Mouse (Mus musculus) MEL (cell line): ENCODE measurements around the gene Washc2. TPM values are rescaled to one million over a fixed set of nuclear protein-coding genes. Genes with fewer than 3 reads are reported as not detected.

Experiments used
- DNase-seq: peaks from one replicate; pipeline ENCODE4 v3.0.0; 2011; ENCODE audit warnings: low read depth, low spot score
- H3K27ac ChIP-seq: 2 replicates; pipeline ENCODE4 v1.5.1; 2012; ENCODE audit warnings: low read depth, mild to moderate bottlenecking, control low read depth, low read length, moderate library complexity; ENCODE audit not compliant: control insufficient read depth
- H3K27me3 ChIP-seq, 2 experiments: fragments of 150-350 bp in 1 of 2; sonication (generic) in 1 of 2; 2 replicates each; pipeline ENCODE4 v1.6.1; 2012; ENCODE audit warnings: low read length in 2 of 2, mild to moderate bottlenecking in 2 of 2, improper control_type of control experiment in 1 of 2, moderate library complexity in 1 of 2; ENCODE audit not compliant: insufficient read depth in 2 of 2, control insufficient read depth in 1 of 2
- H3K36me3 ChIP-seq, 2 experiments: 2 replicates each; pipeline ENCODE4 v1.6.1; 2012 to 2014; ENCODE audit warnings: low read length in 2 of 2, improper control_type of control experiment in 1 of 2, inconsistent platforms in 1 of 2, mild to moderate bottlenecking in 1 of 2; ENCODE audit not compliant: insufficient read depth in 2 of 2, control insufficient read depth in 1 of 2
- H3K4me1 ChIP-seq, 2 experiments: fragments of 150-350 bp in 1 of 2; sonication (generic) in 1 of 2; 2 replicates each; pipeline ENCODE4 v1.6.1; 2012; ENCODE audit warnings: low read length in 2 of 2, improper control_type of control experiment in 1 of 2, mild to moderate bottlenecking in 1 of 2; ENCODE audit not compliant: insufficient read depth in 2 of 2, control insufficient read depth in 1 of 2
- H3K4me3 ChIP-seq, 2 experiments: fragments of 150-350 bp in 1 of 2; sonication (generic) in 1 of 2; 2 replicates each; pipeline ENCODE4 v1.5.1; 2012; ENCODE audit warnings: low read depth in 2 of 2, low read length in 2 of 2, mild to moderate bottlenecking in 2 of 2, moderate library complexity in 2 of 2, control low read depth in 1 of 2, improper control_type of control experiment in 1 of 2; ENCODE audit not compliant: control insufficient read depth in 1 of 2, insufficient read depth in 1 of 2
- H3K79me2 ChIP-seq: 2 replicates; pipeline ENCODE4 v1.6.1; 2012; ENCODE audit warnings: mild to moderate bottlenecking, low read length, moderate library complexity; ENCODE audit not compliant: control insufficient read depth, poor library complexity, insufficient read depth
- H3K9ac ChIP-seq: 2 replicates; pipeline ENCODE4 v1.6.1; 2012; ENCODE audit warnings: low read depth, mild to moderate bottlenecking, control low read depth, low read length, moderate library complexity; ENCODE audit not compliant: control insufficient read depth, poor library complexity, severe bottlenecking
- H3K9me3 ChIP-seq: fragments of 150-350 bp; sonication (generic); replicated peaks from 2 replicates; pipeline ENCODE4 v1.6.1; 2012; ENCODE audit warnings: mild to moderate bottlenecking, low read length, improper control_type of control experiment, moderate library complexity; ENCODE audit not compliant: insufficient read depth
- GATA1 ChIP-seq: IDR thresholded peaks from 2 replicates; pipeline ENCODE4 v1.6.1; 2011; ENCODE audit warnings: low read depth, low read length, improper control_type of control experiment
- MYB ChIP-seq: IDR thresholded peaks from 2 replicates; pipeline ENCODE4 v1.6.1; 2011; ENCODE audit warnings: mild to moderate bottlenecking, low read depth, low read length, improper control_type of control experiment
- NRF1 ChIP-seq: IDR thresholded peaks from 2 replicates; pipeline ENCODE4 v1.6.1; 2014; ENCODE audit warnings: low read depth, mild to moderate bottlenecking, inconsistent platforms, low read length, improper control_type of control experiment, moderate library complexity; ENCODE audit not compliant: poor library complexity, insufficient read depth, severe bottlenecking
- POLR2AphosphoS2 ChIP-seq: IDR thresholded peaks from 2 replicates; pipeline ENCODE4 v1.6.1; 2011; ENCODE audit warnings: low read length, improper control_type of control experiment
- RAD21 ChIP-seq: IDR thresholded peaks from 2 replicates; pipeline ENCODE4 v1.6.1; 2011; ENCODE audit warnings: mild to moderate bottlenecking, low read depth, low read length, improper control_type of control experiment
- polyA plus RNA-seq, 2 experiments: library from polyadenylated mRNA; stranded (reverse) in 1 of 2; unstranded in 1 of 2; fragments of >175 nt in 1 of 2; fragments of >200 nt in 1 of 2; gene quantifications; 2 replicates each; pipeline versions ENCODE4 v1.2.1 to v1.2.4; 2012; ENCODE audit warnings: low replicate concordance in 2 of 2, low read depth in 1 of 2; ENCODE audit not compliant: insufficient read length in 2 of 2, insufficient read depth in 1 of 2, missing spikeins in 1 of 2
- total RNA-seq: library from RNA; depleted of rRNA; stranded (reverse); fragments of 300-350 nt; gene quantifications from 2 replicates; pipeline ENCODE4 v1.2.3, GENCODE M21; 2012; rRNA removed

Gene Washc2
- total and polyA plus RNA-seq, 3 experiments: 25.3 to 38.3 TPM; not detected in 1

DNA sequence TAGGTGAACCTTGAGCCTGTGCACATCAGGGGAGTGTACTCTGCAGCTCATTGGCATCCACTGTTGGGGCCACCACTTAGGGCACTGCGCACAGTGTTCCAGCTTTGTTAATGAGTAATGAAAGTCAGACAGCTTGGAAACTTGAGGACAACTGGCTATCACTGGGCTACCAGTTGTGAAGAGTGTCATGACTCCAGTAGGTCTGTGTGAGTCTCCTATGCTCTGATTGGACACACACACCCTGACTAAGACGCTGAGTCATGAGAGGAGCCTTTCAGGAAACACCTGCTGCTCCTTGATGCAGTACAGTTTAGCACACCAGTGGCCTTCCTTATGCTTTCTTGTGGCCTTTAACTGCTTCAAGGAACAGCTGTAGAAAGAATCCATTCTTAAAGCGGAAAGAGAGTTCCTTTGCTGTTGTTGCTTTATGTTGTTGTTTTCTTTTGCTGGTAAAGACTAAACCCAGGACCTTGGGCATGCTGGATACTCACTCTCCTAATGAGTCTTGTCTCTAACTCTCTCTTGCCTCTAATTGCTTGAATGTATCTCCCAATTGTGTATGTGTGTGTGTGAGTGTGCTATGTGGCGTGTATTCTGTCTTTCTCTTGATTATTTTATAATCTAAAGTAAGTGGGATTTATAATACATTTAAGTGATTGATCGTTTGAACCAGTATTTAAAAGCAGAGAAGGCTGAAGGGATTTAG lies 79.2 kb downstream of the Washc2 start (continued):
- TF ChIP-seq NRF1 (no peak), GATA1 (peak; percentile 70), RAD21 (no peak; the same call in 1 of the 2 replicates), MYB (0 out of 2 replicates have a peak, but pooled peaks have one; percentile 31)

GRCm38 (mm10) chr6:116311411-116311810 lies 103.6 kb downstream of the Washc2 start:
- no peak for TF ChIP-seq POLR2AphosphoS2
- TF ChIP-seq, all 39 proteins: peak for 0
- Histone ChIP-seq H3K27me3 (no peaks in the 10 kb centered on the region), H3K4me1 (peaks cover 2 to 3% of the 10 kb centered on the region in 2 experiments; a peak in 2 of 4 replicates), H3K9ac (no peak overlapping the region), H3K4me3 (no peak overlapping the region), H3K79me2 (no peaks in the 10 kb centered on the region), H3K9me3 (no peaks in the 10 kb centered on the region), H3K27ac (no peak overlapping the region), H3K36me3 (peaks cover 0 to under 1% of the 10 kb centered on the region in 2 experiments; a peak in 2 of 4 replicates)
- DNase-seq: no peak

Other genes with a start within 250 kb of the Washc2 start
- gene Plxnd1, start 213.0 kb upstream of the Washc2 start, total RNA-seq: 4.8 and 6.6 TPM in 2 replicates
- 10 to 100 TPM in 1 of 2 experiments, not detected in 1; 19.2 TPM for gene Plxnd1, start 213.0 kb upstream of the Washc2 start, polyA plus RNA-seq
- 29.9 and 30.6 TPM in 2 replicates for gene Tmcc1, start 14.6 kb upstream of the Washc2 start, total RNA-seq
- gene Tmcc1, start 14.6 kb upstream of the Washc2 start, polyA plus RNA-seq: 1 to 10 TPM in 1 of 2 experiments, not detected in 1; 9.1 TPM
- 4.3 and 4.4 TPM in 2 replicates for gene Zfand4, start 56.2 kb downstream of the Washc2 start, total RNA-seq
- 1 to 10 TPM in 1 of 2 experiments, not detected in 1; 5.5 TPM for gene Zfand4, start 56.2 kb downstream of the Washc2 start, polyA plus RNA-seq
- gene March8, start 130.0 kb downstream of the Washc2 start, total RNA-seq: 20.8 and 22.7 TPM in 2 replicates
- 10 to 100 TPM in 1 of 2 experiments, not detected in 1; 24.9 TPM for gene March8, start 130.0 kb downstream of the Washc2 start, polyA plus RNA-seq